Comparison of ENCODE assay signal across 18 mouse cellular contexts in genomic region chr14:32112124-32112523, GRCm38 (mm10). TPM values are rescaled to one million over a fixed set of nuclear protein-coding genes. Genes with fewer than 3 reads are reported as not detected.
A peak's percentile ranks its signal among the peaks of the same experiment; 100 is the strongest.
DNase-seq lines count a peak whose midpoint lies in the region; TF ChIP-seq lines count a peak whose summit lies in the region.
"Not testable (repeated sequence)": the region's sequence is repeated elsewhere in the genome, so short reads cannot be mapped to it uniquely, and the experiment has no call there.
"Had no signal": no experiment of that assay in that cellular context is flagged by ENCODE, and none has a peak within 500 bp of the region (broad histone marks: within the 10 kb centered on the region; RNA-seq: fewer than 3 reads in every experiment).

No protein-coding gene starts in this region.

- not testable (repeated sequence) for H3K4me2 ChIP-seq in CH12.LX (ENCODE audit: insufficient read depth, low read depth, poor library complexity, severe bottlenecking)

- H3K27me3 ChIP-seq in CH12.LX (replicated peaks), result not testable (repeated sequence)

- dilution Hi-C loops in CH12.LX (cut with MboI; ENCODE audit: extremely low pct_ligation_motif_present, extremely low pct_unique_long_range_greater_than_20kb, low sequenced_read_pairs), result not testable (repeated sequence)

- TF ChIP-seq CTCF in CH12.LX (conservative IDR thresholded peaks at IDR 0.05 in 1 of 2, IDR thresholded peaks at IDR 0.05 in 1 of 2; ENCODE audit: low read depth in 2 of 2, low read length in 2 of 2), result not testable (repeated sequence)

- peak; percentile 59; the same call in 1 of the 2 replicates for TF ChIP-seq EP300 in CH12.LX (IDR thresholded peaks at IDR 0.05; ENCODE audit: low read length)

- DNase-seq in CH12.LX (ENCODE audit: extremely low read depth), result peak; percentile 74
- DNase-seq in ES-E14 (ENCODE audit: low read depth, low spot score), result not testable (repeated sequence)
- DNase-seq in induced T-regulatory cell, adult 2 months (ENCODE audit: low read depth), result peak; percentile 7

- not testable (repeated sequence) for H3K4me1 ChIP-seq in CH12.LX (ENCODE audit: control insufficient read depth in 1 of 2, insufficient read depth in 2 of 2); ES-E14 (ENCODE audit: control insufficient read depth in 2 of 2, insufficient read depth in 2 of 2, low read length in 2 of 2, poor library complexity in 1 of 2)

- peaks cover 17% of the 10 kb centered on the region for H3K9me3 ChIP-seq in CH12.LX (replicated peaks; ENCODE audit: low read length)
- not testable (repeated sequence) for H3K9me3 ChIP-seq in ES-E14 (ENCODE audit: control insufficient read depth, insufficient read depth, low read depth, low read length)

- H3K36me3 ChIP-seq in CH12.LX (replicated peaks in 1 of 2; ENCODE audit: control insufficient read depth in 1 of 2, insufficient read depth in 1 of 2, low read length in 1 of 2); ES-E14 (ENCODE audit: control insufficient read depth, insufficient read depth, low read length, poor library complexity, severe bottlenecking): not testable (repeated sequence)

- H3K9ac ChIP-seq in CH12.LX (ENCODE audit: insufficient read depth, low read depth), result not testable (repeated sequence)
- peak overlapping the region; percentile 28; the same call in 1 of the 2 replicates for H3K9ac ChIP-seq in ES-E14 (ENCODE audit: insufficient read depth, low read depth, low read length, poor library complexity, severe bottlenecking)

- TF ChIP-seq RAD21 in CH12.LX (IDR thresholded peaks at IDR 0.05; ENCODE audit: low read depth, low read length), result not testable (repeated sequence)

- not testable (repeated sequence) for H3K27ac ChIP-seq in CH12.LX (ENCODE audit: insufficient read depth, low read depth); ES-E14 (ENCODE audit: insufficient read depth, low read depth, low read length, poor library complexity, severe bottlenecking)

- H3K4me3 ChIP-seq in CH12.LX (replicated peaks in 1 of 3; ENCODE audit: low read depth in 2 of 3, low read length in 2 of 3, poor library complexity in 1 of 3), result not testable (repeated sequence)
- H3K4me3 ChIP-seq in ES-E14 (ENCODE audit: insufficient read depth in 1 of 2, low read depth in 1 of 2, low read length in 2 of 2, poor library complexity in 1 of 2, severe bottlenecking in 1 of 2), result 0 out of 4 replicates have a peak overlapping the region, but pooled peaks of 1 of the 2 experiments have one; percentile 2

- in situ Hi-C loops in CH12.LX (cut with MboI; ENCODE audit: low pct_ligation_motif_present, low pct_unique_long_range_greater_than_20kb, low sequenced_read_pairs); ES-E14 (cut with MboI; ENCODE audit: low sequenced_read_pairs in 2 of 2, unreplicated experiment in 2 of 2): not testable (repeated sequence)

- TF ChIP-seq POLR2A in CH12.LX (IDR thresholded peaks at IDR 0.05; ENCODE audit: low read depth, low read length), result not testable (repeated sequence)

- not testable (repeated sequence) for H3K79me2 ChIP-seq in CH12.LX (replicated peaks; ENCODE audit: control insufficient read depth, extremely low read depth, insufficient read depth, poor library complexity, severe bottlenecking)

TF ChIP-seq in CH12.LX, 34 proteins besides CTCF, POLR2A, EP300 and RAD21:
- TF ChIP-seq IRF4 (IDR thresholded peaks at IDR 0.05; ENCODE audit: low read depth, low read length) (peak; percentile 73), ZNF384 (IDR thresholded peaks at IDR 0.05; ENCODE audit: low read depth, low read length) (peak; percentile 62; the same call in 1 of the 2 replicates)

RNA-seq across cellular contexts. Expression of gene Dph3, which starts 26.6 kb away (rescaled TPM):
- 75.7 and 84.1 TPM in 2 replicates for total RNA-seq in CH12.LX (2012; rRNA removed)
- 125 and 137 TPM in 2 replicates for total RNA-seq in CH12.LX (2014; rRNA removed)
- 92.9 and 94.2 TPM in 2 replicates for polyA plus RNA-seq in CH12.LX (2012; ENCODE audit: insufficient read length, low read depth)
- total RNA-seq in ES-E14 (2012; rRNA removed), result 52.4 and 75.8 TPM in 2 replicates

RNA-seq across cellular contexts. Expression of gene Oxnad1, which starts 26.9 kb away (rescaled TPM):
- total RNA-seq in CH12.LX (2012; rRNA removed), result 44.5 and 47.6 TPM in 2 replicates
- total RNA-seq in CH12.LX (2014; rRNA removed), result 109 and 111 TPM in 2 replicates
- 64.5 and 77.7 TPM in 2 replicates for polyA plus RNA-seq in CH12.LX (2012; ENCODE audit: insufficient read length, low read depth)
- total RNA-seq in ES-E14 (2012; rRNA removed), result 44.0 and 45.7 TPM in 2 replicates

RNA-seq across cellular contexts. Expression of gene Msmb, which starts 29.7 kb away (rescaled TPM):
- total RNA-seq in CH12.LX (2012; rRNA removed) (not detected in 2 replicates), CH12.LX (2014; rRNA removed) (not detected in 2 replicates), ES-E14 (2012; rRNA removed) (not detected in 2 replicates)
- polyA plus RNA-seq in CH12.LX (2012; ENCODE audit: insufficient read length, low read depth), result not detected in 2 replicates
- total RNA-seq: adrenal gland, adult 18-20 months; adrenal gland, adult 2 months; adrenal gland, adult 8-10 months; adrenal gland, postnatal 10 days; adrenal gland, postnatal 14 days; adrenal gland, postnatal 25 days; adrenal gland, postnatal 36 days; adrenal gland, postnatal 4 days; MEL had no signal
- polyA plus RNA-seq: adrenal gland, adult 2 months; brain, embryonic 14.5 days; C2C12; CD4-positive, CD25-positive, alpha-beta regulatory T cell, adult 4 months; cerebellum, adult 2 months; G1E; Patski had no signal

RNA-seq across cellular contexts. Expression of gene Ncoa4, which starts 47.5 kb away (rescaled TPM):
- 41.6 and 47.6 TPM in 2 replicates for total RNA-seq in CH12.LX (2012; rRNA removed)
- 102 and 109 TPM in 2 replicates for total RNA-seq in CH12.LX (2014; rRNA removed)
- polyA plus RNA-seq in CH12.LX (2012; ENCODE audit: insufficient read length, low read depth), result 59.3 and 63.9 TPM in 2 replicates
- 53.7 and 89.6 TPM in 2 replicates for total RNA-seq in ES-E14 (2012; rRNA removed)
